Mouse (Mus musculus): ENCODE data around the gene Zfp768.

GRCm38 (mm10) chr7:127351230-127352004 lies 6.0 kb upstream of the Zfp768 start:
- TF ChIP-seq CTCF (IDR thresholded peaks at IDR 0.05; ENCODE audit: low read depth) (no peak), EP300 (optimal IDR thresholded peaks at IDR 0.05) (no peak)
